Mouse (Mus musculus) hindbrain, embryonic 10.5 days (tissue): ENCODE data around the gene Efcab11. TPM values are rescaled to one million over a fixed set of nuclear protein-coding genes. Genes with fewer than 3 reads are reported as not detected.

Experiments
- DNase-seq: peaks from one replicate; pipeline ENCODE4 v3.0.0-alpha.2; 2017; ENCODE audit warnings: low spot score
- H3K27ac ChIP-seq: fragments of 300-500 bp; sonication (generic); 2 replicates; pipeline ENCODE4 v1.5.1; 2016; ENCODE audit warnings: mild to moderate bottlenecking, moderate library complexity
- H3K27me3 ChIP-seq: fragments of 300-500 bp; sonication (generic); 2 replicates; pipeline ENCODE4 v1.6.1; 2016; ENCODE audit warnings: mild to moderate bottlenecking; ENCODE audit not compliant: poor library complexity, insufficient read depth, severe bottlenecking
- H3K36me3 ChIP-seq: fragments of 300-500 bp; sonication (generic); 2 replicates; pipeline ENCODE4 v1.6.1; 2016; ENCODE audit warnings: mild to moderate bottlenecking, moderate library complexity
- H3K4me1 ChIP-seq: fragments of 300-500 bp; sonication (generic); replicated peaks from 2 replicates; pipeline ENCODE4 v1.6.1; 2016; ENCODE audit warnings: mild to moderate bottlenecking
- H3K4me3 ChIP-seq: fragments of 300-500 bp; sonication (generic); 2 replicates; pipeline ENCODE4 v1.5.1; 2016; ENCODE audit warnings: mild to moderate bottlenecking, moderate library complexity
- H3K9me3 ChIP-seq: fragments of 300-500 bp; sonication (generic); 2 replicates; pipeline ENCODE4 v1.6.1; 2016; ENCODE audit warnings: mild to moderate bottlenecking, moderate library complexity
- WGBS: fragments of 180-500 bp; shearing (Covaris S2); methylation state at CpG from one replicate; pipeline ENCODE4 v1.1.7; 2016; 5-methylcytosine and 5-hydroxymethylcytosine counted together
- polyA plus RNA-seq: library from polyadenylated mRNA; unstranded; fragments of >200 nt; fragmentation: Nextera tagmentation; extraction: Ambion mirVana; gene quantifications from 2 replicates; pipeline ENCODE4 v1.2.1, GENCODE M21; 2016

Gene Efcab11
- polyA plus RNA-seq, 1 experiment from 2014 or later: 21.9 TPM

GRCm38 (mm10) chr12:99781774-99782173, 102.5 kb downstream of the Efcab11 start:
- 89% methylated on average over 5 of the region's 5 CpGs for WGBS
- no peak overlapping the region for H3K27ac ChIP-seq

GRCm38 (mm10) chr12:99780396-99780795, 103.8 kb downstream of the Efcab11 start:
- H3K27me3 ChIP-seq: no peaks in the 10 kb centered on the region
- H3K9me3 ChIP-seq: no peaks in the 10 kb centered on the region
- no peaks in the 10 kb centered on the region for H3K36me3 ChIP-seq
- no peak overlapping the region for H3K27ac ChIP-seq
- no peak for DNase-seq
- H3K4me3 ChIP-seq: no peak overlapping the region
- H3K4me1 ChIP-seq: peaks cover 15% of the 10 kb centered on the region
- WGBS: 83% methylated on average over 3 of the region's 3 CpGs

More at GRCm38 (mm10) chr12:99781774-99782173, 102.5 kb downstream of the Efcab11 start:
- H3K36me3 ChIP-seq: no peaks in the 10 kb centered on the region
- H3K27me3 ChIP-seq: no peaks in the 10 kb centered on the region
- no peaks in the 10 kb centered on the region for H3K9me3 ChIP-seq
- H3K4me3 ChIP-seq: no peak overlapping the region
- peaks cover 10% of the 10 kb centered on the region for H3K4me1 ChIP-seq
- no peak for DNase-seq

- WGBS: 69% methylated on average over 7 of the region's 7 CpGs
- DNase-seq: no peak
These were observed 104.3 kb downstream of the Efcab11 start for GRCm38 (mm10) chr12:99779908-99780307.

GRCm38 (mm10) chr12:99776497-99777139, 107.6 kb downstream of the Efcab11 start:
- Histone ChIP-seq H3K4me3 (no peak overlapping the region), H3K36me3 (no peaks in the 10 kb centered on the region), H3K4me1 (peaks cover 9% of the 10 kb centered on the region), H3K27ac (peak overlapping the region; percentile 29; the same call in 1 of the 2 replicates), H3K9me3 (no peaks in the 10 kb centered on the region), H3K27me3 (no peaks in the 10 kb centered on the region)
- 57% methylated on average over 8 of the region's 8 CpGs for WGBS
- no peak for DNase-seq

More at GRCm38 (mm10) chr12:99779908-99780307, 104.3 kb downstream of the Efcab11 start:
- Histone ChIP-seq H3K27me3 (no peaks in the 10 kb centered on the region), H3K9me3 (no peaks in the 10 kb centered on the region), H3K4me1 (peaks cover 15% of the 10 kb centered on the region), H3K36me3 (no peaks in the 10 kb centered on the region), H3K27ac (no peak overlapping the region), H3K4me3 (no peak overlapping the region)

GRCm38 (mm10) chr12:99774864-99775263, 109.4 kb downstream of the Efcab11 start:
- H3K27ac ChIP-seq: no peak overlapping the region
- H3K36me3 ChIP-seq: no peaks in the 10 kb centered on the region
- H3K4me3 ChIP-seq: no peak overlapping the region
- H3K27me3 ChIP-seq: no peaks in the 10 kb centered on the region
- H3K4me1 ChIP-seq: peaks cover 9% of the 10 kb centered on the region
- no peaks in the 10 kb centered on the region for H3K9me3 ChIP-seq
- WGBS: 87% methylated on average over 2 of the region's 2 CpGs
- DNase-seq: no peak

- Histone ChIP-seq H3K27ac (no peak overlapping the region), H3K4me1 (peaks cover 9% of the 10 kb centered on the region), H3K36me3 (no peaks in the 10 kb centered on the region), H3K27me3 (no peaks in the 10 kb centered on the region), H3K4me3 (no peak overlapping the region), H3K9me3 (no peaks in the 10 kb centered on the region)
- WGBS: 55% methylated on average over 5 of the region's 5 CpGs
- DNase-seq: no peak
These were observed 110.5 kb downstream of the Efcab11 start for GRCm38 (mm10) chr12:99773636-99774193.

- Histone ChIP-seq H3K9me3 (no peaks in the 10 kb centered on the region), H3K4me3 (no peak overlapping the region), H3K27me3 (no peaks in the 10 kb centered on the region), H3K36me3 (no peaks in the 10 kb centered on the region), H3K27ac (no peak overlapping the region), H3K4me1 (0 out of 2 replicates have a peak, but pooled peaks cover 3% of the 10 kb centered on the region)
- no peak for DNase-seq
- WGBS: 86% methylated on average over 7 of the region's 7 CpGs
These were observed 113.2 kb downstream of the Efcab11 start for GRCm38 (mm10) chr12:99771018-99771417.

GRCm38 (mm10) chr12:99769626-99770025, 114.6 kb downstream of the Efcab11 start:
- WGBS: 91% methylated on average over 3 of the region's 3 CpGs
- H3K4me3 ChIP-seq: no peak overlapping the region
- 0 out of 2 replicates have a peak, but pooled peaks cover 3% of the 10 kb centered on the region for H3K4me1 ChIP-seq
- H3K36me3 ChIP-seq: no peaks in the 10 kb centered on the region
- no peaks in the 10 kb centered on the region for H3K9me3 ChIP-seq
- no peak overlapping the region for H3K27ac ChIP-seq
- no peaks in the 10 kb centered on the region for H3K27me3 ChIP-seq
- no peak for DNase-seq

GRCm38 (mm10) chr12:99767691-99768090, 116.5 kb downstream of the Efcab11 start:
- no peak overlapping the region for H3K4me3 ChIP-seq
- 90% methylated on average over 11 of the region's 11 CpGs for WGBS
- H3K27ac ChIP-seq: no peak overlapping the region
- H3K36me3 ChIP-seq: no peaks in the 10 kb centered on the region
- DNase-seq: no peak
- H3K4me1 ChIP-seq: no peaks in the 10 kb centered on the region
- no peaks in the 10 kb centered on the region for H3K27me3 ChIP-seq
- H3K9me3 ChIP-seq: no peaks in the 10 kb centered on the region

- Histone ChIP-seq H3K4me1 (no peaks in the 10 kb centered on the region), H3K27me3 (no peaks in the 10 kb centered on the region), H3K36me3 (no peaks in the 10 kb centered on the region), H3K9me3 (no peaks in the 10 kb centered on the region), H3K4me3 (no peak overlapping the region), H3K27ac (no peak overlapping the region)
- WGBS: 90% methylated on average over 6 of the region's 6 CpGs
- DNase-seq: no peak
These were observed 118.3 kb downstream of the Efcab11 start for GRCm38 (mm10) chr12:99765979-99766378.

- no peak for DNase-seq
- 81% methylated on average over 3 of the region's 3 CpGs for WGBS
- H3K4me3 ChIP-seq: no peak overlapping the region
- H3K9me3 ChIP-seq: no peaks in the 10 kb centered on the region
- no peaks in the 10 kb centered on the region for H3K36me3 ChIP-seq
- H3K4me1 ChIP-seq: no peaks in the 10 kb centered on the region
- no peaks in the 10 kb centered on the region for H3K27me3 ChIP-seq
- no peak overlapping the region for H3K27ac ChIP-seq
These were observed 120.2 kb downstream of the Efcab11 start for GRCm38 (mm10) chr12:99764053-99764452.

GRCm38 (mm10) chr12:99757754-99758526, 126.3 kb downstream of the Efcab11 start:
- peak; percentile 62 for DNase-seq
- WGBS: 54% methylated on average over 15 of the region's 15 CpGs
- no peaks in the 10 kb centered on the region for H3K36me3 ChIP-seq
- no peak overlapping the region for H3K4me3 ChIP-seq
- no peaks in the 10 kb centered on the region for H3K27me3 ChIP-seq
- peaks cover 19% of the 10 kb centered on the region for H3K4me1 ChIP-seq
- H3K27ac ChIP-seq: peak overlapping the region; percentile 60
- H3K9me3 ChIP-seq: no peaks in the 10 kb centered on the region
